Mouse (Mus musculus): ENCODE data around the gene Iqsec3.

Gene Iqsec3

DNA sequence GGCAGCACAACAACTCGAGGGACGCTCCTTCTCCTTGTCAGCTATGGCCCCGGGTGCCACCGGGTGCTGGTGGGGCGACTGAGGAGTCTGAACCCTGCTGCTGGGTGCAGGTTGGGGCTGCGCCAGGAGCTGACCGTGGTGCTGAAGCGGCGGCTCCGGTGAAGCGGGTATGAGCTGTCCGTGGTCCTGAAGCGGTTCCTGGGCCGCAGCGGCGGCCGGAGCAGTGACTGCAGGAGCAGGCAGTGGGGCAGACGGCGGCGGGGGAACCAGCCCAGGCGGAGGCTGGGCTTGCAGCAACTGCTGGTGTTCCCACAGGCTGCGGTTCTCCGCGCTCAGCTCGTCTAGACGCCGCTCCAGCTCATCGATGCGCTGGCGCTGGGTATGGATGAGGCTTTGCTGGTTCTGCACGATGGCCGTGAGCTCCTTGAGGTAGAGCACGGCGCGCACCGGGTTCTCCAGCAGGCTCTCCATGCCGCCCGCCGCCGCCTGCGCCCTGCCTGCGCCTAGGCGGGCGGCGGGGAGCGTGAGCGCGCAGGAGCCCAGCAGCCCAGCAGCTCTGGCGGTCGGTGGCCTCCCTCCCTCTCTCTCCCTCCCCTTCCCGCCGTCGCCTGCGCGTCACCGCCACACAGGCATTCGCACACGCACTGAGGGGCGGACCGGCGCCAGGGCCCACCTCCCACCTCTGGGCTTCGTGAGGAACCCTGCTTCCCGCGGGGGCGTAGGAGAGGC lies at the start of gene Iqsec3:
Gene Iqsec3, minus strand, starts transcription at position 586 of the 729 bp plus-strand sequence.
- no peak for DNase-seq (ENCODE audit: low spot score)

DNA sequence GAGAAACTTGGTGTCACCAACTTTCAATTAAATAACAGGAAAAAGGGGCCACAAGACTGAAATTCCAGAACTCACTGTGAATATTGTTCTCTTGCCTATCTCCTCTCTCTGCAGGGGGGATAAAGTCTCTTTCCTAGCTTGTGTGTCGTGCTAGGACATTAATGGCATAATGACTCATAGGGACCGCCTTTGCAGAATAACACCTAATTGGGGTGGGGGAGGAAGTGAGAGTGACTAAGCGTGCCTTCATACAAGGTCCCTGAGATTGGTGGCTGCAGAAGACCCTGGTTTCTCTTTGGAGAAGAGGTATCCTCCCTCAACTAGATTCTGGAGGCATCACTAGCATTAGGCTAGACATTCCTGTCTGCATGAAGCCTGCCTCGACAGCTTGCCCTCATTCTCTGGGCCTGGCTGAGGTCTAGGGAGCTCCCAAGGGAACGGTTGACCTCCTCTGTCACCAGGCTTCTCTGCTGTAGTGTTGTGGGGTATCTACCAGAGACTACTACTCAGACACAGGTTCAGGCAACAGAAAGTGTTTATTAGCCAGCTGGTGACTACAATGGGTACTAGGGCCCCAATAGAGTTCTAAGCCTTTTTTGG lies 48.7 kb upstream of the Iqsec3 start:
- DNase-seq (ENCODE audit: low spot score), result no peak

DNA sequence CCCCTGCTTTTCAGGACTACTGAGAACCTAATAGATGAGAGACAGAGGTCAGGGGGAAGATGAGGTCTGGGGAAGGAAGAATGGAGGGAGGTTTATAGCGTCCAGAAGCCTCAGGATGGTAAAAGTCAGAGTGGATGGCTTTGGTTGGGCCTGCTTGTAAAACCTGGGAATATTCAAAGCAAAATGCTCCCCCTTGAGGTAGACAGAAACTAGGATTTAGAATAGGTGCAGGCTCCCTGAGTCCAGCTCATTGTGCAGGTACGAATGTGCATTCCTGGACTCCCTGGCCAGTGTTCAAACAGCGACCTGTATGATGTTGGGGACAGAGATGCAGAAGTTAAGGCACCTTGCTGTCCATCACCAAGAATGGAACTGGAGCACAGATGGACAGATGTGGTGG lies 47.6 kb upstream of the Iqsec3 start:
- DNase-seq (ENCODE audit: low spot score), result no peak

DNA sequence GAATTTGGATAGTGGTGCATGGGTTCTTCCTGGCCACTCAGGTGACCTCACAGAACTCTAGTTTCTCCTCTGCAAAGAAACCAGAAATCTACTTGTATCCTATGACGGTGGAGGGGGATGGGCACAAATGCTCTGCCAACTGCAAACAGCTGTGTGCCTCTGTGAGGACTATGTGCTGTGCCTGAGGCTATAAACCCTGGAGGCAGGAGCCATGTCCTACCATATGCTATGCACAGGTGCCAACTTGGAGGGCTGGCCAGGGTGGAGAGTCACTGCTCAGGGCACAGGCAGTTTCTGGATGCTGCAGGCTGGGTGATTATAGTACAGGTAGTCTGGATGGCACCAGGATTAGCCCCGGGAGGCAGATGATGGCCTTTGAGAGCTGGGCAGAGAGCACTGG lies 46.4 kb upstream of the Iqsec3 start:
- DNase-seq (ENCODE audit: low spot score), result no peak

DNA sequence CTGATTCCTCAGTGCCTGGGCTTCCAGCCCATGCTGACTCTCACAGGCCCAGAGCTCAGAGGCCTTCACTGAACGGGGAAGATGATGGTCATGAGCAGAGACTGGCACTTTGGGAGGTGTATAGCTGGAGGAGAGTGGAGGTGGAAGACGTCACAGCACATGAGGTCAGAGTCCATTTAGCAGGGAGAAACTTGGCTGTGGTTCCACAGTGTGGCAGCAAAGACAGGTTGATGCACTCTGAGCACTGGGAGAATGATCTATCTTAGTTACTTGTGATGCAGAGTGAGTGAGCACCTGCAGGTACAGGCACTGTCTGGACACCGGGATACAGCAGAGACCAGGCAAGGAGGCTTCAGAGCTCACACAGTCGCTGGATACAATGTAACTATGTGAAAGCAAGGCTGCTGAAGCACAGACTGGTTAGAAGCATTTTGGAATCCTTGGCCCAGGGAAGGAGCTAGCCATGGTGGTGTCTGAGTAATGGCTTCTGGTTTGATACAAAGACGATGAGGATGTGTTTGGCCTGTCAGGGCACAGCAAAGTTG lies 45.9 kb upstream of the Iqsec3 start:
- no peak for DNase-seq (ENCODE audit: low spot score)

DNA sequence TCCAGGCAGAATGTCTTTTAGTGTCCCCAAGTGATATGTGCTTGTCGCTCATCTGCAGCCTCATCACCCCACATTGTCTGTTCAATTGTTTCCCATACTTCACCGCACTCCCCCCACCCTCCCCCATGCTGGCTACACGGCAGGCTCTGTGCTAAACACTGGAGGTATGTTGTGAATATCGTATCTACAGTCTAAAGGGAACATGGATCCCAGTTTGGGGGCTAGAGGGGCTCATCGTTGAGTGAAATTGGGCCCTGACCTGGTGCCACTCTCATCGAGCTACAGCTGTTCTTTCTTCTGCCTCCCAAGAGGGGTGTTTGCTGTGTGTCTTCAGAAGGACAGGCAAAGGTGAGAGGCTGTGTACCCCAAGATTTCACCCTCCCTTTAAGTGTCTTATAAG lies 44.2 kb upstream of the Iqsec3 start:
- no peak for DNase-seq (ENCODE audit: low spot score)

DNA sequence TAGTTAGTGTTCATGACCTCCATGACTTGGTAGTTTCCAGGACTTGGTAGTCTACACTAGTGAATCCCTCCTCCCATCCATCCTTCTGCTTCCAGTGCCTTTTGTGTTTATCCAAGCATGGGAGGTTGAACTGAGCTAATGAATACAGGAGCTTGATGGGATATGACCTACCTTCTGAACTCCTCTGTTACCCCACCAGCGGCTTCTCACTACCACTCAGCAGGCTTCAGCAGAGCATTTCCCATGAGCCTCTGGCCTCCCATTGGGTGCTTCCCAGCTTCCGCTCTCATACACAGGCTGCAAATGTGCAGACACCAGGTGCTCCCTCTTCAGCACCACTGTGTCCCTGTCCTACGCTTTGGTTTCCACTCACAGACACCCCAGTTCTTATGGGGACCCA lies 36.9 kb upstream of the Iqsec3 start:
- no peak for DNase-seq (ENCODE audit: low spot score)

DNA sequence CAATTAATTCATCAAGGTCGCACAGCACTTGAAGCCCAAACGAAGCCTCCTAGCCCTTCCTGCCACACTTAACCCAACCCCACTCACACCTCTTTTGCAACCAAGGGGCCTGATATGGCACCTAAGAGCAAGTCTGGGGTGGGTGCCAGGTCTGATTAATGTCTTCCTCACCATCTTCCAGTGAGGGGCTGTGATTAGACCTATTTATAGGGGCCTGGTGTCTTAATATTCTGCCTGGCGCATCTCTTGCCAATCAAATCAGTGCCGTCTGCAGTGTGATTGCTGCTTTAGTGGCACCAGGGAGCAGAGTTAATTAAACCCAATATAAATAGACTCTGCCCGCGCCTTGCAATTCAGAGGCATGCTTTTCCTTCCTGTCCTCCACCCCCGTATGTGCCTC lies 36.4 kb upstream of the Iqsec3 start:
- no peak for DNase-seq (ENCODE audit: low spot score)

DNA sequence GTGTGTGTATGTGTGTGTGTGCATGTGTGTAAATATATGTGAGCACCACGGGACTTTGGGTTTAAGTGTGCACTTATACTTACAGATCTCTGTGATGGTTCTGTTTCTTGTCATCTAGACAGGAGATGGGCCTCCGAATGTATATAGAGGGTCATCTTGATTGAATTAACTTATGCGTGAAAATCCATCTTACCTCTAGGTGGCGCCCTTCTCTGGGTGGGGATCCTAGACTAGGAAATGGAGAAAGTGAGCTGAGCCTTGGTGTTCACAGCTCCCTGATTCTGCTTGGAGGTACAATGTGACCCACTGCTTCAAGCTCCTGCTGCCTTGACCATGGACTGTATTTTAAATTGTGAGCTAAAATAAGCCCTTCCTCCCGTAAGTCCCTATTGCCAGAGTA lies 34.8 kb upstream of the Iqsec3 start:
- no peak for DNase-seq (ENCODE audit: low spot score)

DNA sequence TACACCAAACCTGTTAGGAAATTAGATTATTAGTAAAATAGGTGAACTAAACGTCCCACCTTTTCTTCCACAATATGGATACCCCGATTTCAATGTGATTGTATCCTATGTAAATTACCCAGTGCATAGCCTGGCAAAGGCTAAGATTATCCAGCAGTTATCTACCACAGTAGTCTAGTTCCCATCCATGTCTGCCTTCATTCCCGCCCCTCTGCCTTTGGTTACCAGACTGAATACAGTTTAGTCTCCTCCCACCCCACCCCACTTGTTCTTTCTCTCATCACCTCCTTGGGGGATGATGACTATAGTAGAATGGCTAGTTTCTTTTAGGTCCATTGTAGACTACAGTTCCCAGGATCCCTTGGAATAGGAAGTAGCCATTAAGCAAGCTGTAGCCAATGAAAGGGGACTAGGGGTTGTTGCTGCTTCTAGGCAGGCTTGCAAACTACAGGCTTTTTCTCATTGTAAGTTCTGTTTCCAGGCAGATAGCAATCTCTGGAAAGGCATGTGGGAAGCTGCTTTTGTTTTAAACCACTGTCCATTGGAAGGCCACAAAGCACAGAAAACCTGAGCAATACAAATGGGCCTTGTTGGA lies 27.7 kb upstream of the Iqsec3 start:
- no peak for DNase-seq (ENCODE audit: low spot score)

DNA sequence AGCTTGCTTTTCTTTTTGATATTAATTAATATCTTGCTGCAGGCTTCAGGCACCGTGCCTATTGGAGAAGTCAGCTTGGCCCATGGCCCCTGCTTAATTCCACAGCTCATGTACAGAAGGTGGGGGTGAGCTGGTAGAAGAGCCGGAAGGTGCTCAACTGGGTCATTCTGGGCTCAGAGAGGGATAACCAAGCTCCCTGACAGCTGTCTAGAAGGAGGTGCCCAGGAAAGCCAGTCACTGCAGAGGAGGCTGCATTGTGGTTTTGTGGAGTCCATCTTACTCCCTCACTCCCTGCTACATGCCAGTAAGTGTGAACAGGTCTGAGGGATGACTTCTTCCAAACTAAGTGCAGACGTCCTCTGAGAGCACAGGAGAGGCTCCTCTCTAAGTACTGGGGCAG lies 26.4 kb upstream of the Iqsec3 start:
- no peak for DNase-seq (ENCODE audit: low spot score)

DNA sequence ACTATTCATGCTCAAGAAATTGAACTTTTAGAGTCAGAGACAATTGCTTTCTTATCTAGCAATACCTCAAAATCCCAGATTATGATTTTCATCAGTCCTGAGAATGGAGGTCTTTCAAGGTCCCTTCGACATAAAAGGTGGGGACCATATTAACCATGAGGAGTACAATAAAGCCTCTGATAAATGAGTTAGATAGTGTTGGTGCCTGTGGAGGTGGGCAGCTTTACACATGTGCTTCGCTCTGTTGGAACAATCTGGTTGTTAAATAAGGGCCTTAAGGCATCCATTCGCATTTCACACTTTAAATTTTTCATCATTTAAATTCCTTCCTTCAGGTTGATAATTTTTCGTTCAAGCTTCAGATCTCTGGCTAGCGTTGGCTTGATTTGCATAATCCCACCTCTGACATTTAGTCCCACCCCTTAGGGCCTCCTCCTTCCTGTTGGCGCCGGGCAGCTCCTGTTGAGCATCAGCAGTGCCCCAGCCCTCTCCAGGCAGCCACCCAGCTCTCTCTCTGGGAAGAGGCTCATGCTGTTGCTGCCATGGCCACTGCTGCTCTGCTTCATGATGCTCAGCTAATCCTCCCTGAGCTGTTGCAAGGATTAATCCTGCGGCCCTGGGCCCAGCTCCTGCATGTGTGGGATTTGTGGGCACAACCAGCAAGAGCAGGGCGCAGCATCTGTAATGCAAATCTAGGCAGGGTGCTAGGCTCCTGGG lies 25.5 kb upstream of the Iqsec3 start:
- DNase-seq (ENCODE audit: low spot score), result no peak

DNA sequence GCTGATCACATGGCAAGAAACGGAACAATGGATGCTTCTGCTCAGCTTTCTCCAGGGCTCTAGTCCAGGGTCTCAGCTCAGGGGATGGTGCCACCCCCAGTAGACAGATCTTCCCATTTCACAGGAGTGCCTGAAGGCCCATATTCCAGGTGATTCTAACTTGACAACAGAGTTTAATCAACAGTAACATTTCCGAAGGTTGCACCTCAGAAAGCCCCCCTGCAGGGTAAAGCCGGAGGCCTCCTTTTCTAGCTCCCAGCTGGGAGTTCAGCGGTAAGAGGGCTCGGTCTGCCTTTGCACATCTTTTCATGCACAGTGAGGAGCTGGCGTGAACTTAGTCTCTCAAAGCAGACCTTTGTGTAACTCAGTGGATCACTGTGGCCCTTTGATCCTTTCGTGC lies 22.1 kb upstream of the Iqsec3 start:
- no peak for DNase-seq (ENCODE audit: low spot score)

DNA sequence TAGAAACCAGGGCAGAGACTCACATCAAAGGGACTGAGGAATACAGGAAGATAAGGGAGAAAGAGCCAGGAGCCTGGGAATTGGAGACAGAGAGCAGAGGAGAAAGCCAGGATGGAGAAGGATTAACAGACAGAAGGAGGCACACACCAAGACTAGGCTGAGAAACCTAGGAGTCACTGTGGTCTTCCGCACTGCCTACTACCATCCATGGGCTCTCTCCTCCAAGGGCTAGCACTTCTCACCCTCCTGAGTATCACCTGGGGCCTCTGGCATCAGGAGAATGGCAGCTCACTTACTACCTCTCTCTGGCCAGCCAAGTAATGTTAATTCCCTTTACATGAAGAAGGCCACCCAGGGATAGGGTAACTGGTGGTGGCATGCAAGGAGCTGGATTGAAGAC lies 21.5 kb upstream of the Iqsec3 start:
- no peak for DNase-seq (ENCODE audit: low spot score)

DNA sequence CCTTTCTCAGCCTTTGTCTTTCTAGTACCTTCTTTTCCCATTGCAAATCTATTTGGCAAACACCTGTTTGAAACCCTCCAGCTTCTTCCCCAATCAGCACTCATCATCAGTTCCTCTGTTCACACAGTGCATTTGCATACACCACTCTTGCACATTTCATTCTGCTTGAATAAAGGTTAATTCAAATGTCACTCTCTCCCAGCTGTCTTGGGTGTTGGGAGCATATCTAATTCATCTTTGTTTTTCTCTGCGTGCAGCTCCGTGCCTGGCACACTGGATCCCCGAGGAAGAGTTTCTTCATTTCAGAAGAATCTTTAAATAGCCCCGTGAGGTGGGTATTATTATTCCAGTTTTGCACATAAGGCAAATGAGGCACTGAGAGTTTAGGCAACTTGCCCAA lies 20.8 kb upstream of the Iqsec3 start:
- no peak for DNase-seq (ENCODE audit: low spot score)

DNA sequence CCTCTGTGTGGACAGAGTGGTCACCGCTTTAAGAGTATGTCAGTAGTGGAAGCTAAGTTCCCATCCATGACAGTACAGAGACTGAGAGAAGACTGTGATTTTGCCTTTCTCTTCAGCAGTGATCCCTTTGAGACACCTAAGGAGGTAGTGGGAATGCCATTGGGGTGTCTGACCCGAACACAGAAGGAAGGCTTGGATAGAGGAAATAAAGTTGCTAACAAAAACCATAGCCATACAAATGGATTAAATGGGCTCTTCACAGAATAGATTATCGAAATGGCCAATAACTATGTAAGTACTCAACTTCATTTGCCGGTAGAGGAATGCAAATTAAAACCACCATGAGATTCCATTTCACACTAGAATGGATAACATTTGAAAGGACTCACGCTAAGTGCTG lies 17.9 kb upstream of the Iqsec3 start:
- DNase-seq (ENCODE audit: low spot score), result no peak

DNA sequence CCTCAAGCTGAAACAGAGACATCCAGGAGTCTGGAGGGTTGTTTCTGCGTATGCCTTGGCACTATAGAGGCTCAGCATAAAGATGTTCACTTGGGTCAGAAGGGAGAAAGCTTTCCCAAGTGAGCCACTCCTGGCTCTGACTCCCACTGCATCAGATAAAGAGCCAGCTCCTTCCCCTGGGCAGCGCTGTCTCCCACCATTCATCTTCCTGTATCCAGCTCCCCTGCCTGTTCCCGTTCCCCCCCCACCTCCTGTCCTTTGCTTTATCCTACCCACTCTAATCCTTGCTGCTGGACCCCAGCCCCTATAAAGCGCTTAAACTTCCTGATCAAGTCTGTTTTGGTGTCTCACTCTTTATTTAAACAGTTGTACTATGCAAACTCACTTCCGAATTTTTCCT lies 1.2 kb downstream of the Iqsec3 start:
- no peak for DNase-seq (ENCODE audit: low spot score)

DNA sequence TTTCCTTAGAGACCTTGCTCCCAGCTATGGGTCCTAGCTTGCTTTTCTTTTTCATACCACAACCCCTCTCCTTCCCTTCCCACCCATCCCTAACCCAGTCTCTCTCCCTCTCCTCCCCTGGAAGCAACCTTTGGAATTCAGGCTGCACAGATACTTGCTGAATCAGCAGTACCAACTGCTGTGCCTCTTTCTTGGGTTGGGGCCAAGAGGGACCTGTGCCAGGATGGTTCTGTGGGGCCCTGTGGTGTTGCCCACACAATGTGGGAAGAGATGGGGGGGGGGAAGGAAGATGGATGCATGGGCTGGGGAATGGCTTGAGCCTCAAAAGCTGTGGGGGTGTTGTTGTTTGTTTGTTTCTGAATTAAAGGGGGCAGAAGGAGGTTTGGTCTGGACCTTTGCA lies 5.2 kb downstream of the Iqsec3 start:
- DNase-seq (ENCODE audit: low spot score), result no peak

DNA sequence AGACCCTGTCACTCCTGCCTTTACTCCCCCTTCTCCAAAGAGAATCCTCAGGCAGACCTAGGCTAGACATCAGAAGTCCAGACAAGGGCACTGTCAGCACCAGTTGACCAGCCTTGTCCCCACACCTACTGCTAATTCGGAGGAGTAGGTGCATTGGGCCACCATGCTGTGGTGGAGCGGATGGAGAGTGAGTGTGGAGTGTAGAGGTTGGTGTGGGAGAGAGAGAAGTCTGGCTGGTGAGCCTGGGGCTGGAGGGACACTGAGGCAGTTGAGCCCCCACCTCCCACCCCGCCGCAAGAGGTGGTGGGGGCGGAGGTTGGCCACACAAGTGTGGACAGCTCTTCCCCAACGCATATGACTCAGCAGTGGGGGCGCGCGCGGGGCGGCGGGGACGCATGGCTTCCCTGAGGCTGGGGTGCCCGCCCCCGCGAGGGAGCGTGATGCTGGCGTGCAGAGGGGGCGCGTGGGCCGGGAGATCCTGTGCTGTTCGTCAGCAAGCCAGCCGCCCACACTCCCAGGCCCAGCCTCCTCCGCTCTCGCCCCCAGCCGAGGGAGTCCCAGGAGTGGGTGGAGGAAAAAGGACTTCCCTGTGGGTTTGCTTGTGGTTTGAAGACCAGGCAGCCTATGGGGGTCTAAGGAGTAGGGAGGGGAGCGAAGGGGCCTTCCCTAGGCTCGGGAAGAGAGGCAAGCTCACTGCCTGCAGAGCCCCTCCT lies 10.7 kb downstream of the Iqsec3 start:
- no peak for DNase-seq (ENCODE audit: low spot score)

DNA sequence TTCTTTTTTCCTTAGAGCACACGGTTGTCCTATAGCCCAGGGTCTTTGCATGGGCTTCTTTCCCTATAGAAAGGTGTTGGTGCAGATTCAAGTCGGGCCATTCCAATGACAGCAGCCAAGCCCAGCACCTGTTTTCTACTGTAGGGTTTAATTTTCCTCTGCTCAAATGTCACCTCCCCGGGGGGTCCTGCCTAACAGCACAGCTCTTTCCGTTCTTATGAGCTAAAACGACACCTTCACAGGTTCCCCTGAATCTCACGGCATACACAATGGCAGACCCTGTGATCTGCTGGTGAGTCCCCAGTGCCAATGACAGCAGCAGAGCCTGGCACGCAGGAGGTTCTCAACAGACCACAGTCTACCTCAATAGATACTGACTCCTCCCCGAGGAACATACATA lies 16.1 kb downstream of the Iqsec3 start:
- no peak for DNase-seq (ENCODE audit: low spot score)

DNA sequence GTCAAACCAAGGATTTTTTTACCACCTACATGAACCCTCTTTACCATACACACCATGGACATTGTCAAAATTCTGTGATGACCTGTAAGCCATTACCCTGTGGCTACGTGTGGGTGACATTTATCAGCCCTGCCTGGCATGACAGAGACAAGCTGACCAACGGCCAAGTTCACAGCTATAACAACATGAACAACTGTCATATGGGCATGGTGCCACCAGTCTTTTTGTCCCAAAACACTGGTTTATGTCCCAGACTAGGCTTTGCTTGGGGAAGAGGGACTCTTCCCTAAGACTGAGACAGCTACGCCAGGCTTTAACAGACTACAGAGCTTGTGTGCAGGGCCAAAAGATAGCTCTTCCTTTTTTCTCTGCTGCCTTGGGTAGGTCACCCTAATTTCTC lies 16.8 kb downstream of the Iqsec3 start:
- no peak for DNase-seq (ENCODE audit: low spot score)

Data from layer of hippocampus, adult 9-10 months (tissue).